Mouse (Mus musculus): ENCODE data around the gene Ccr2. TPM values are rescaled to one million over a fixed set of nuclear protein-coding genes. Genes with fewer than 3 reads are reported as not detected.

Ccr2 gene
- polyA plus RNA-seq, 1 experiment from 2014 or later, result 0.34 TPM

GRCm38 (mm10) chr9:124099127-124099526 is 2.6 kb upstream of the Ccr2 start:
- Histone ChIP-seq H3K36me3 (no peaks in the 10 kb centered on the region), H3K4me1 (no peaks in the 10 kb centered on the region), H3K9ac (replicated peaks) (no peak overlapping the region), H3K27ac (replicated peaks) (no peak overlapping the region), H3K27me3 (no peaks in the 10 kb centered on the region), H3K4me3 (no peak overlapping the region), H3K9me3 (no peaks in the 10 kb centered on the region), H3K4me2 (replicated peaks) (no peak overlapping the region)
- ATAC-seq (ENCODE audit: low FRiP score, low read depth), result no peak
- 81% methylated on average over 1 of the region's 1 CpGs for WGBS

GRCm38 (mm10) chr9:124100357-124100756 is 1.4 kb upstream of the Ccr2 start:
- Histone ChIP-seq H3K9ac (replicated peaks) (no peak overlapping the region), H3K9me3 (no peaks in the 10 kb centered on the region), H3K36me3 (no peaks in the 10 kb centered on the region), H3K27me3 (no peaks in the 10 kb centered on the region), H3K4me3 (no peak overlapping the region), H3K4me1 (no peaks in the 10 kb centered on the region), H3K27ac (replicated peaks) (no peak overlapping the region), H3K4me2 (replicated peaks) (no peak overlapping the region)
- no peak for ATAC-seq (ENCODE audit: low FRiP score, low read depth)
- WGBS, result 83% methylated on average over 1 of the region's 1 CpGs

GRCm38 (mm10) chr9:124103199-124103598 is 1.4 kb downstream of the Ccr2 start:
- H3K9me3 ChIP-seq, result no peaks in the 10 kb centered on the region
- H3K4me1 ChIP-seq, result no peaks in the 10 kb centered on the region
- H3K4me3 ChIP-seq, result no peak overlapping the region
- 81% methylated on average over 1 of the region's 1 CpGs for WGBS
- no peak overlapping the region for H3K4me2 ChIP-seq (replicated peaks)
- H3K27me3 ChIP-seq, result no peaks in the 10 kb centered on the region
- no peak overlapping the region for H3K9ac ChIP-seq (replicated peaks)
- H3K36me3 ChIP-seq, result no peaks in the 10 kb centered on the region
- no peak for ATAC-seq (ENCODE audit: low FRiP score, low read depth)
- H3K27ac ChIP-seq (replicated peaks), result no peak overlapping the region

GRCm38 (mm10) chr9:124105196-124105595 is 3.4 kb downstream of the Ccr2 start:
- Histone ChIP-seq H3K27me3 (no peaks in the 10 kb centered on the region), H3K9me3 (no peaks in the 10 kb centered on the region), H3K4me2 (replicated peaks) (no peak overlapping the region), H3K27ac (replicated peaks) (no peak overlapping the region), H3K4me1 (no peaks in the 10 kb centered on the region), H3K9ac (replicated peaks) (no peak overlapping the region), H3K4me3 (no peak overlapping the region), H3K36me3 (no peaks in the 10 kb centered on the region)
- ATAC-seq (ENCODE audit: low FRiP score, low read depth), result no peak

GRCm38 (mm10) chr9:124107232-124107631 is 5.5 kb downstream of the Ccr2 start:
- Histone ChIP-seq H3K4me1 (no peaks in the 10 kb centered on the region), H3K27me3 (no peaks in the 10 kb centered on the region), H3K4me2 (replicated peaks) (no peak overlapping the region), H3K36me3 (no peaks in the 10 kb centered on the region), H3K27ac (replicated peaks) (no peak overlapping the region), H3K9ac (replicated peaks) (no peak overlapping the region), H3K4me3 (no peak overlapping the region), H3K9me3 (no peaks in the 10 kb centered on the region)
- ATAC-seq (ENCODE audit: low FRiP score, low read depth), result no peak

GRCm38 (mm10) chr9:124108356-124109127 is 6.8 kb downstream of the Ccr2 start:
- Histone ChIP-seq H3K4me1 (no peaks in the 10 kb centered on the region), H3K36me3 (no peaks in the 10 kb centered on the region), H3K27ac (replicated peaks) (no peak overlapping the region), H3K9me3 (no peaks in the 10 kb centered on the region), H3K4me2 (replicated peaks) (no peak overlapping the region), H3K27me3 (no peaks in the 10 kb centered on the region), H3K9ac (replicated peaks) (no peak overlapping the region), H3K4me3 (no peak overlapping the region)
- ATAC-seq (ENCODE audit: low FRiP score, low read depth), result no peak
- 76% methylated on average over 2 of the region's 2 CpGs for WGBS

- WGBS, result 96% methylated on average over 1 of the region's 1 CpGs
- Histone ChIP-seq H3K4me3 (no peak overlapping the region), H3K27me3 (no peaks in the 10 kb centered on the region), H3K4me1 (no peaks in the 10 kb centered on the region), H3K4me2 (replicated peaks) (no peak overlapping the region), H3K9me3 (no peaks in the 10 kb centered on the region), H3K36me3 (no peaks in the 10 kb centered on the region), H3K9ac (replicated peaks) (no peak overlapping the region), H3K27ac (replicated peaks) (no peak overlapping the region)
- ATAC-seq (ENCODE audit: low FRiP score, low read depth), result no peak
Measured at GRCm38 (mm10) chr9:124111997-124112396, 10.2 kb downstream of the Ccr2 start.

- WGBS, result 94% methylated on average over 1 of the region's 1 CpGs
Measured at GRCm38 (mm10) chr9:124112591-124113239, 11.0 kb downstream of the Ccr2 start.

GRCm38 (mm10) chr9:124113777-124114176 is 12.0 kb downstream of the Ccr2 start:
- no peak for ATAC-seq (ENCODE audit: low FRiP score, low read depth)
- Histone ChIP-seq H3K4me1 (no peaks in the 10 kb centered on the region), H3K36me3 (no peaks in the 10 kb centered on the region), H3K9ac (replicated peaks) (no peak overlapping the region), H3K4me3 (no peak overlapping the region), H3K27me3 (no peaks in the 10 kb centered on the region), H3K4me2 (replicated peaks) (no peak overlapping the region), H3K9me3 (no peaks in the 10 kb centered on the region), H3K27ac (replicated peaks) (no peak overlapping the region)
- WGBS, result 94% methylated on average over 1 of the region's 1 CpGs

More at GRCm38 (mm10) chr9:124112591-124113239, 11.0 kb downstream of the Ccr2 start:
- Histone ChIP-seq H3K27ac (replicated peaks) (no peak overlapping the region), H3K9ac (replicated peaks) (no peak overlapping the region), H3K36me3 (no peaks in the 10 kb centered on the region), H3K27me3 (no peaks in the 10 kb centered on the region), H3K4me3 (no peak overlapping the region), H3K4me1 (no peaks in the 10 kb centered on the region), H3K4me2 (replicated peaks) (no peak overlapping the region), H3K9me3 (no peaks in the 10 kb centered on the region)
- ATAC-seq (ENCODE audit: low FRiP score, low read depth), result no peak

GRCm38 (mm10) chr9:124118489-124118888 is 16.7 kb downstream of the Ccr2 start:
- Histone ChIP-seq H3K4me1 (no peaks in the 10 kb centered on the region), H3K4me3 (no peak overlapping the region), H3K4me2 (replicated peaks) (no peak overlapping the region), H3K9me3 (no peaks in the 10 kb centered on the region), H3K9ac (replicated peaks) (no peak overlapping the region), H3K27ac (replicated peaks) (no peak overlapping the region), H3K27me3 (no peaks in the 10 kb centered on the region), H3K36me3 (no peaks in the 10 kb centered on the region)
- ATAC-seq (ENCODE audit: low FRiP score, low read depth), result no peak
- WGBS, result 88% methylated on average over 1 of the region's 1 CpGs

- no peak for ATAC-seq (ENCODE audit: low FRiP score, low read depth)
- no peak within 1 kb of the TSS for H3K4me2 ChIP-seq (replicated peaks)
- no peaks in the 10 kb centered on the region for H3K27me3 ChIP-seq
- H3K9me3 ChIP-seq, result no peaks in the 10 kb centered on the region
- H3K27ac ChIP-seq (replicated peaks), result no peak within 1 kb of the TSS
- no peaks in the 10 kb centered on the region for H3K36me3 ChIP-seq
- no peak within 1 kb of the TSS for H3K9ac ChIP-seq (replicated peaks)
- WGBS, result 79% methylated on average over 3 of the region's 3 CpGs
- H3K4me3 ChIP-seq, result no peak within 1 kb of the TSS
- H3K4me1 ChIP-seq, result no peaks in the 10 kb centered on the region
Measured at GRCm38 (mm10) chr9:124121387-124122184, 19.8 kb downstream of the Ccr2 start, which contains the start of gene Ccr5. Gene Ccr5 (plus strand): TSS chr9:124121543.

GRCm38 (mm10) chr9:124125576-124125975 is 23.8 kb downstream of the Ccr2 start:
- WGBS, result 81% methylated on average over 11 of the region's 11 CpGs
- H3K9me3 ChIP-seq, result no peaks in the 10 kb centered on the region
- H3K4me1 ChIP-seq, result no peaks in the 10 kb centered on the region
- H3K9ac ChIP-seq (replicated peaks), result no peak overlapping the region
- no peak overlapping the region for H3K4me2 ChIP-seq (replicated peaks)
- no peak overlapping the region for H3K4me3 ChIP-seq
- no peaks in the 10 kb centered on the region for H3K27me3 ChIP-seq
- no peaks in the 10 kb centered on the region for H3K36me3 ChIP-seq
- no peak for ATAC-seq (ENCODE audit: low FRiP score, low read depth)
- H3K27ac ChIP-seq (replicated peaks), result no peak overlapping the region
